10 mouse cellular contexts compared by ENCODE assay signal in genomic region chr5:96965029-96965403, GRCm38 (mm10). TPM values are rescaled to one million over a fixed set of nuclear protein-coding genes. Genes with fewer than 3 reads are reported as not detected.
DNase-seq lines count a peak whose midpoint lies in the region; ATAC-seq and TF ChIP-seq lines count a peak whose summit lies in the region.
"Had no signal": no experiment of that assay in that cellular context is flagged by ENCODE, and none has a peak within 500 bp of the region (broad histone marks: within the 10 kb centered on the region; RNA-seq: fewer than 3 reads in every experiment).

No protein-coding gene starts in this region.

- H3K4me1 ChIP-seq in embryonic facial prominence, embryonic 13.5 days: peaks cover 18% of the 10 kb centered on the region
- H3K4me1 ChIP-seq in hindbrain, embryonic 16.5 days (ENCODE audit: control insufficient read depth, insufficient read depth, low read depth, low read length): peaks cover 3% of the 10 kb centered on the region
- peaks cover 10% of the 10 kb centered on the region for H3K4me1 ChIP-seq in liver, postnatal 0 days (ENCODE audit: insufficient read depth)

- WGBS in embryonic facial prominence, embryonic 13.5 days: 49% methylated on average over 2 of the region's 2 CpGs
- WGBS in hindbrain, embryonic 16.5 days: 49% methylated on average over 2 of the region's 2 CpGs
- WGBS in liver, postnatal 0 days (ENCODE audit: insufficient replicate concordance): 83% methylated on average over 2 of the region's 2 CpGs

- no peaks in the 10 kb centered on the region for H3K36me3 ChIP-seq in embryonic facial prominence, embryonic 13.5 days
- H3K36me3 ChIP-seq in hindbrain, embryonic 16.5 days (ENCODE audit: control insufficient read depth, insufficient read depth, low read length): no peaks in the 10 kb centered on the region
- H3K36me3 ChIP-seq in liver, postnatal 0 days (replicated peaks; ENCODE audit: insufficient read depth, low read length): no peaks in the 10 kb centered on the region
- H3K36me3 ChIP-seq: G1E had no signal

- H3K4me3 ChIP-seq in embryonic facial prominence, embryonic 13.5 days: no peak overlapping the region
- no peak overlapping the region for H3K4me3 ChIP-seq in hindbrain, embryonic 16.5 days (ENCODE audit: low read length)
- H3K4me3 ChIP-seq in liver, postnatal 0 days (ENCODE audit: low read depth, low read length): no peak overlapping the region

- no peaks in the 10 kb centered on the region for H3K27me3 ChIP-seq in embryonic facial prominence, embryonic 13.5 days
- H3K27me3 ChIP-seq in hindbrain, embryonic 16.5 days (replicated peaks; ENCODE audit: control insufficient read depth, insufficient read depth, low read length): no peaks in the 10 kb centered on the region
- H3K27me3 ChIP-seq in liver, postnatal 0 days (ENCODE audit: insufficient read depth, low read length): no peaks in the 10 kb centered on the region

- no peak for TF ChIP-seq CTCF in liver, postnatal 0 days (IDR thresholded peaks at IDR 0.05; ENCODE audit: low read depth)

- H3K4me2 ChIP-seq in embryonic facial prominence, embryonic 13.5 days: peak overlapping the region; percentile 44
- H3K4me2 ChIP-seq in hindbrain, embryonic 16.5 days (ENCODE audit: low read length): peak overlapping the region; percentile 30
- H3K4me2 ChIP-seq in liver, postnatal 0 days (ENCODE audit: low read depth, low read length): peak overlapping the region; percentile 72; the same call in 1 of the 2 replicates

- no peak overlapping the region for H3K9ac ChIP-seq in embryonic facial prominence, embryonic 13.5 days
- no peak overlapping the region for H3K9ac ChIP-seq in hindbrain, embryonic 16.5 days (ENCODE audit: low read depth, low read length)
- H3K9ac ChIP-seq in liver, postnatal 0 days (replicated peaks): no peak overlapping the region

- no peak for TF ChIP-seq EP300 in liver, postnatal 0 days (IDR thresholded peaks at IDR 0.05; ENCODE audit: low read depth)

- H3K9me3 ChIP-seq in embryonic facial prominence, embryonic 13.5 days: no peaks in the 10 kb centered on the region
- no peaks in the 10 kb centered on the region for H3K9me3 ChIP-seq in hindbrain, embryonic 16.5 days (ENCODE audit: control insufficient read depth, low read length)
- H3K9me3 ChIP-seq in liver, postnatal 0 days (ENCODE audit: low read length): no peaks in the 10 kb centered on the region
- H3K9me3 ChIP-seq: G1E had no signal

- peak overlapping the region; percentile 66; the same call in 1 of the 2 replicates for H3K27ac ChIP-seq in embryonic facial prominence, embryonic 13.5 days
- no peak overlapping the region; the same call in 1 of the 2 replicates for H3K27ac ChIP-seq in hindbrain, embryonic 16.5 days (ENCODE audit: low read depth, low read length)
- no peak overlapping the region for H3K27ac ChIP-seq in liver, postnatal 0 days (ENCODE audit: low read depth)

- ATAC-seq in embryonic facial prominence, embryonic 13.5 days (ENCODE audit: insufficient number of reproducible peaks, insufficient read depth, low FRiP score, low TSS enrichment, low read depth): no peak
- no peak; the same call in none of the 2 replicates for ATAC-seq in hindbrain, embryonic 16.5 days
- no peak for ATAC-seq in liver, postnatal 0 days

- DNase-seq in kidney, adult 11 months: peak; percentile 31
- no peak for DNase-seq in kidney, postnatal 25 days
- no peak for DNase-seq in liver, postnatal 0 days
- no peak for DNase-seq in adrenal gland, postnatal 4 days (ENCODE audit: low spot score in 2 of 2)
- no peak for DNase-seq in cerebellum, adult 8-10 months
- no peak for DNase-seq in adrenal gland, adult 8-10 months
- DNase-seq: gastrocnemius, postnatal 10 days had no signal

RNA-seq across cellular contexts. Expression of gene Bmp2k, which starts 32.5 kb away (rescaled TPM):
- 9.4 and 10.3 TPM in 2 replicates for polyA plus RNA-seq in embryonic facial prominence, embryonic 13.5 days (2015; fragmentation: Nextera tagmentation; extraction: Ambion mirVana)
- polyA plus RNA-seq in hindbrain, embryonic 16.5 days (2015; fragmentation: Nextera tagmentation; extraction: Ambion mirVana): 7.8 and 8.9 TPM in 2 replicates
- polyA plus RNA-seq in liver, postnatal 0 days (2015; fragmentation: Nextera tagmentation; extraction: Ambion mirVana): 13.6 and 15.2 TPM in 2 replicates
- 10 to 100 TPM; 25.3 to 26.8 TPM for total RNA-seq in adrenal gland, postnatal 4 days (2021)
- total RNA-seq in adrenal gland, adult 8-10 months (2022): 10 to 100 TPM; 21.9 to 35.4 (median 29.1) TPM
